Mouse (Mus musculus) cerebellum, adult 11-12 months (tissue): Measurements from ENCODE around the gene Aig1.

Experiments used
- DNase-seq: peaks from one replicate; pipeline ENCODE4 v3.0.0; 2022

The Aig1 gene

GRCm38 (mm10) chr10:13693276-13693675 lies 175.5 kb downstream of the Aig1 start:
- DNase-seq: no peak

DNA sequence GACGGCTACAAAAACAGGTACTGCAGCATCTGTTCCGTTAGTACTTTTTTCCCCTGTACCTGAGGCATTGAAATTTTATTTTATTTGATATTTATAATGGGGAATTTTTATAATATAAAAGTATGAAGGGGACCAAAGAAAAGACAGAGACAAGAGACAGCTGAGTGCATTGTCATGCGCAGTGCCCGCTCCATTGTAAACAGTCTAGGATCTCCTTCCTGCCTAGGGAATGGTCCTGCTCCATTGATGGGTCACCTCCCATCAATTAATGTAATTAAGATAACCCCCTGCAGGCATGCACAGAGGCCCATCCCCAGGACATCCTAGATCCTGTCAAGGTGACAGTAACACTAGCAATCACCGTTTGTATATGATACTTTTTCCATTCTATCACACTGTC lies 178.0 kb downstream of the Aig1 start:
- no peak for DNase-seq

DNA sequence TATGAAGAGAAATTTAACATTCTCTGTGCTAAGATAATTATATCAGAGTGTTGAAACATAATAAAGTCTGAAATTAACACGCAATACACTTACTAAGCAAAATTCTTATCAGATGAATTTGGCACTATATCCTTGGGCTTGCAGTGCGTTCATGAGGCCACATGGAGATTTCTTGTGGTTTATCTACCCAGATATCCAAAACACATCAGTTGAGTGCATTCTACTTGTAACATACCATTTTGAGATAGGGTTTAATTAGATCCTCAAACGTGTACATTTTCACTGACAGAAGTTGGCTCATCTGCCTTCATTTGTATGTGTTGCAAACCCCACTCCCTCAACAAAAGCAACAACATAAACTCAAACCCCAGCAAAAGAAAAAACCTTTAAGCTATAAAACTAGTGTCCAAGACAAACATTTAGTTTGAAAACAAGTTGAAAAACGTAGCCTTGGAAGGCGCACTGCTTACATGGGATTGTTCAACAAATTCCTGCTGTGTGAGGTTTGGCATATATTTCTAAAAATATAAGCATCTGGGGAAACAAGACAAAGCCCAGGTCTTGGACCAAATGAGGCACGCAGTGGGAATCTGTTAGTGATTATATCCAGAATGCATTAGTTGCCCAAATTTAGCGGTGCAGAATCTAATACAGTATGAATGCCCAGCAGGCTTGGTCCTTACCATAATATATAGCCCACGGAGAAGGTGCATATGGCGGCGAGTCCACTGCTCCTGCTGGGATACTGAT lies 178.8 kb downstream of the Aig1 start:
- DNase-seq: no peak

GRCm38 (mm10) chr10:13688386-13689120 lies 180.2 kb downstream of the Aig1 start:
- no peak for DNase-seq

GRCm38 (mm10) chr10:13687182-13687810 lies 181.5 kb downstream of the Aig1 start:
- no peak for DNase-seq

- no peak for DNase-seq
These were observed 182.7 kb downstream of the Aig1 start for GRCm38 (mm10) chr10:13686127-13686526.

DNA sequence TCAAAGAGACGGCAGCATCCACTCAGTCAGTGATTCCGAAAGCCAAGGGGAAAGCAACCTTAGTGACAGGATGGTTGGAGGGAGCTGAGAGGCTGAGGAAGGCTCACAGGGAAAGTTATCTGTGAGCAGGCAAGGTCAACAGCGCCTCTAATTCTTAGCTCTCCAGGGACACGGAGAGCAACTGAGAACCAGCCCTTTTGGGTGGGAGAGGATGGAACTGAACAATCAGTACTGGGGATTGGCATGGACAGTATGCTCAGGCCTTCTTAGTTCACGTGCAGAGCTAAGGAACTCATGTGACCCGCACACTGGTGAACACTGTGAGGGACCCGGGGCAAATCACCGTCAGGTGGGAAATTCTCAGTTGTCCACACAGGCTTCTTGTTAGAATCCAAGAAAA lies 183.4 kb downstream of the Aig1 start:
- DNase-seq: no peak

DNA sequence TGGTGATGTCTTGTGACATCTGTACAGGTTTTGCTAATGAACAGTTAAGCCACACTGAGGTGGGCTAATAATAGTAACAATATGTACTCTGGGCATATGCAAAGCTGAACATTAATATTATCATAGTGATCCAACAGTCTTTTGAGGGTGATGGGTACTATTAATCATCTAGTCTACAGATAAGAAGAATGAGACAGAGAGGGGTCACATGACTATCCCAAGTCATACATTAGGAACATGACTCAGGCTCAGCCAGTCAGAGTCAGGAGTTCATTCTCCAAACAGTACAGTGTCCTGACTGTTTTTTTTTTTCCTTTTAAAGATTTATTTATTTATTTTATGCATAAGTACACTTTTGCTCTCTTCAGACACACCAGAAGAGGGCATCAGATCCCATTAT lies 184.3 kb downstream of the Aig1 start:
- no peak for DNase-seq

GRCm38 (mm10) chr10:13682565-13682964 lies 186.2 kb downstream of the Aig1 start:
- DNase-seq: peak; percentile 46

DNA sequence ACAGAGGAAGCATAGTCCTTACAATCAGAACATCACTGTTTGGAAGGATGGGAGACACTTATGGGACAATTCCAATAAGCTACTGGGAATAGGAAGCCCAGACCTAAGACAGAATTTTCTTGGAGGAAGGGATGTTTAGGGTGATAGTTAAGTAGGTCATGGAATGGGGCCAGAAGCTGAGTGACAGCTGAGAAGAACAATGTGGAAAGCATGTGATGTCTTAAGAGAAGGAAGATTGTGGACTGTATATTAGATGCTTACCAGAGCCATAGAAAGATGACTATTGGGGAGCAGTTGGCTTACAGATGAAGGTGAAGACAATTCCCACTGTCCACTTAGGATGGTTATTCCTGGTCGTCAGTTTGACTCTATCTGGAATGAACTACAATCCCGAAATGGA lies 191.3 kb downstream of the Aig1 start:
- no peak for DNase-seq

DNA sequence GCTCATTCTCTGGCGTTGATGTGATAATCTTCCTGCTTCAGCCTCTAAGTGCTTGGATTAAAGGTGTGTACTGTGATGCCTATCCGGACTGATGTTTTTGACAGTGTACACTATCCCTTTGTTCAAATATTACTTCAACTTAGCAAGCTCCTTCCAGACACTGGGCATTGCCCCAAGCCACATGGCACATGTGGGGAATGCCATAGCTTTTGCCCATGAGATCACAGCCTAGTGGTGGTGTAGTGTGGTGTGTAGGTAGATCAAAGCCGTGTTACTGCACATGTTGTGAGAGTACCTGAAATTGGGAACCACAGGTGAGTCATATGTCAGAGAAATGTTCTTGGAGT lies 193.8 kb downstream of the Aig1 start:
- no peak for DNase-seq

GRCm38 (mm10) chr10:13674304-13675032 lies 194.3 kb downstream of the Aig1 start:
- DNase-seq: no peak

GRCm38 (mm10) chr10:13667166-13667696 lies 201.5 kb downstream of the Aig1 start:
- no peak for DNase-seq

DNA sequence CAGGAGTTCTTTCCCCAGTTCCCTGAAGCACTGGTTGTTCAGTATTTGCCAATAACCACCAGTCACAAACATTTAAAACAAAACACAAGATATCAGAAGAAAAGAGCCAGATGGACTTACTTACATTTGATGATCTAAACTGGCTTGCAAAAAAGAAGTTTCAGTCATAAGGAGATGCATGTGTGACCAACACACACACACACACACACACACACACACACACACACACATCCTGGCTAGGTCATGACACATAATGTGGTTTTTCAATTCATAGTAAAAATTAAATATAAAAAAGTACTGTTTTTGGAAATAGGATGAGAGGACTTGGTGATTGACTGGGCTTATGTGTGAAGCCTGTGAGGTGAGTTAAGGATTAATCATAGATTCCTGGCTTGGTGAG lies 205.3 kb downstream of the Aig1 start:
- DNase-seq: no peak

DNA sequence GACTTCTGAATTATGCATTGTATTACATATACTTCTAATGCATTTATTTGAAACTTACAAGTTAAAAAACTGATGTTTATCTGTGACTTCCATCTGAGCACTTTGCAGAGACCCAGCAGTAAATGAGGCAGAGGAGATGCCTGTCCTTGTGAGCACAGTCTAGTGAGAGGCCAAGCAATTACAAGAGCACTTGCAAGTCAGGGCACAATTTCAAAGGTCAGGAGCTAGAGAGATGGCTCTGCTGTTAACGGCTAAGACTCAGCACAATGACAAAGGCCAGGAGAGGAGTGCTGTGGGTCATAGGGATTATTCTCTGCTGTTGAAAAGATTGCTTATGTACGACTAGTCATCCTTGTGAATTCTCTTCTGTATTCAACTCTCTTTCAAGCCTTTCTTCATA lies 209.0 kb downstream of the Aig1 start:
- no peak for DNase-seq

GRCm38 (mm10) chr10:13653739-13654462 lies 214.9 kb downstream of the Aig1 start:
- DNase-seq: no peak

DNA sequence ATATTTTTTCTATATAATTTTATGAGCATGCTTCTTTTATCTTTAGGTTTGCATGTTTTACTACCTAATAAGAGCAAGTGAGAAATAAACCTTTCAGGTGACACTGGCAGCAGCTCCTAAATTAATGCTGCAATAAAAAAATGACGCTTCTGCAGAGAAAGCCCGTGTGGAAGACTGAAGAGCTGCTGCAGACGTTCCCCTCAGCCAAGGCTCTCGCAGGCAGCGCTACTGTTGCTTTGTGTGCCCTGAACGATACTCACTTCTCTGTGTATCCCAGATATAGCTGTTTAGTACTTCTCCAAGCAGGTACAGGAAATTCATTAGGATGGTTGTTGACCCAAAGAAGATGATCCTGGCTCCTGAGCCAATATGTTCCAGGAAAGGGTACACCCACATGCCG lies 215.5 kb downstream of the Aig1 start:
- DNase-seq: no peak

DNA sequence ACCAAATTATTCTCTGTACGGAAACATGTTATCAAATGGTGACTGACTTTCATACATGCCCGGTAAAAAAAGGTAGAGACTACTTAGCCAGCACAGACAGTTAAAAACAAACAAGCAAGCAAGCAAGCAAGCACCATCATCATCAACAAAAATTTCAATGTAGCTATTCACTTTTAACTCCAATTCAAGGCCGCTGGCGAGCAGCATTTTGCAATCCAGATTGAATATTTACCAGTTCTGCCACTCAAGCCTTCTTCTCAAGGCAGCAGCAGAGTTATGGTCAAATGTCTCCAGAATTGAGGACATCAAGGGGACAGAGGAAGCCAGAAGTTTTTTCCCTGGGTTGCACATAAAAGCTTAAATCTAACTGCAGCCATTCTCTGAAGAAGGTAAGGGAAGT lies 216.7 kb downstream of the Aig1 start:
- DNase-seq: no peak

GRCm38 (mm10) chr10:13641750-13642149 lies 227.0 kb downstream of the Aig1 start:
- DNase-seq: no peak

DNA sequence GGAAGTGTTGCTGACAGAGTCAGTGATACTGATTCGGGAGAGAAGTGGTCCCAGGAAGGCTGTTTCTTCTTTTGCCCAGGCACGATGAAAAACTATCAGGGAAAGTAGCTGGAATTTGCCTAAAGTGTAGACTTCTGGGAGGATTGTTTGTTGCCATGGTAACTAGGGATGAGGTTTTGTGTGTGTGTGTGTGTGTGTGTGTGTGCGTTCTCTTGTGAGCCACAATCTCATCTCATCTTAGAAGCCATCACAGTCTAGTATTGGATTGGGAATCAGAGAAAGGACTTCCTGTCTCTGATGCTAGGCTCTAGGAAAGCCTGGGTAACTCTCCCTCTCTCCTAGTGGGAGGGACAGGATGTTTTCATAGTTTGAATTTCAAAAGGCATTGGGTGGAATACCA lies 237.0 kb downstream of the Aig1 start:
- no peak for DNase-seq

- DNase-seq: no peak
These were observed 245.0 kb downstream of the Aig1 start for GRCm38 (mm10) chr10:13623735-13624134.

DNA sequence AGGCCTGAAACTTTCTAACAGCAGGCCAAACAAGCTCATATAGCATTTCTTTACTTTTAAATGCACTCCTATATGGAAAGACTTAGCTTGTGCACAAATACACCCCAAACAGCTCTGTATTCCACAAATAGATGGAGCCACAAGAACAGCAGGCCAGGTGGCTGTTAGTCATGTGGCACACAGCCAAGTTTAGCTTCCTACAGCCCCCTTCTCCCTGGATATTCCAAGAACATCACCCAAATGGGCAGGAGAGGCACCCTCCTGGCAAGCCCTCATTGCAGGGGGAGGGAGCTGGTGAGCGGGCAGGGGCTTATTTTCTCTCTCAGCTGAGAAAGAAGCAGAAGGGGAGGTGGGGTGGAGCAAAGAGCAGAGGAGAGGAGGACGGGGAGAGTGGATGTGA lies 267.9 kb downstream of the Aig1 start:
- DNase-seq: no peak

DNA sequence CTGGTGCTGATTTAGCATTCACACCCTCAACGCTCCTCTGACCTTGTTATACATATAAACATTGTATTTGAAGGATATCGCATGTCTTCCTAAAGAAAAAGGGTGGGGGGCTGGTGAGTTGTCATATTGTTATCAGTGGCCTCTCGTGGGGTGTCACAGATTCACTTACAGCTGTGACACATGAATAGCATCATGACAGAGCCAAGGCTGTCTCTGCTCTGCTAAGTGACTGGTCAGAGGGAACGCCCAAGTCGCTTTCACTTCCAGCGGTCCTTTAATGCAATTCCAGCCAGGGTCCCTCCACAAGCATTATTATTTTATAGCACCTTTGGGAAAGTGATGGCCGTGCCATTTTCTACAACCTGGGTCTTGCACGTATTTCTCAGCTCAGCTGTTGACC lies 271.3 kb downstream of the Aig1 start:
- no peak for DNase-seq
